Mouse (Mus musculus): ENCODE results near the gene Ctnnal1. TPM values are rescaled to one million over a fixed set of nuclear protein-coding genes. Genes with fewer than 3 reads are reported as not detected.

The Ctnnal1 gene
- polyA plus RNA-seq, 1 experiment from 2014 or later: 39.5 TPM

GRCm38 (mm10) chr4:56856371-56856949 lies 8.5 kb downstream of the Ctnnal1 start:
- Histone ChIP-seq H3K4me3 (replicated peaks) (no peak overlapping the region), H3K4me1 (0 out of 2 replicates have a peak, but pooled peaks cover 3% of the 10 kb centered on the region), H3K9ac (no peak overlapping the region), H3K4me2 (no peak overlapping the region), H3K9me3 (replicated peaks) (no peaks in the 10 kb centered on the region), H3K27ac (no peak overlapping the region), H3K36me3 (no peaks in the 10 kb centered on the region), H3K27me3 (no peaks in the 10 kb centered on the region)
- ATAC-seq (replicated peaks; ENCODE audit: low FRiP score): no peak
- 82% methylated on average over 8 of the region's 8 CpGs for WGBS

- no peak overlapping the region for H3K27ac ChIP-seq
- no peaks in the 10 kb centered on the region for H3K36me3 ChIP-seq
- WGBS: 94% methylated on average over 5 of the region's 5 CpGs
- H3K27me3 ChIP-seq: no peaks in the 10 kb centered on the region
- peaks cover 4% of the 10 kb centered on the region; the same call in 1 of the 2 replicates for H3K4me1 ChIP-seq
- H3K4me2 ChIP-seq: no peak overlapping the region
- no peak for ATAC-seq (replicated peaks; ENCODE audit: low FRiP score)
- H3K9me3 ChIP-seq (replicated peaks): no peaks in the 10 kb centered on the region
- H3K9ac ChIP-seq: no peak overlapping the region
- no peak overlapping the region for H3K4me3 ChIP-seq (replicated peaks)
Measured at GRCm38 (mm10) chr4:56855935-56856334, 9.1 kb downstream of the Ctnnal1 start.

- ATAC-seq (replicated peaks; ENCODE audit: low FRiP score): peak; percentile 56; the same call in 1 of the 2 replicates
- H3K36me3 ChIP-seq: peaks cover 7% of the 10 kb centered on the region
- no peak overlapping the region for H3K4me3 ChIP-seq (replicated peaks)
- 0 out of 2 replicates have a peak overlapping the region, but pooled peaks have one; percentile 13 for H3K27ac ChIP-seq
- H3K4me1 ChIP-seq: peaks cover 7% of the 10 kb centered on the region
- 29% methylated on average over 6 of the region's 6 CpGs for WGBS
- H3K27me3 ChIP-seq: no peaks in the 10 kb centered on the region
- no peak overlapping the region for H3K4me2 ChIP-seq
- no peak overlapping the region for H3K9ac ChIP-seq
- no peaks in the 10 kb centered on the region for H3K9me3 ChIP-seq (replicated peaks)
Measured at GRCm38 (mm10) chr4:56850724-56851123, 14.3 kb downstream of the Ctnnal1 start.

- no peak overlapping the region for H3K9ac ChIP-seq
- no peak overlapping the region for H3K4me2 ChIP-seq
- peaks cover 29% of the 10 kb centered on the region for H3K36me3 ChIP-seq
- H3K27ac ChIP-seq: no peak overlapping the region
- H3K4me1 ChIP-seq: peaks cover 7% of the 10 kb centered on the region
- no peak for ATAC-seq (replicated peaks; ENCODE audit: low FRiP score)
- H3K4me3 ChIP-seq (replicated peaks): no peak overlapping the region
- WGBS: 79% methylated on average over 6 of the region's 6 CpGs
- peaks cover 7% of the 10 kb centered on the region; the same call in 1 of the 2 replicates for H3K9me3 ChIP-seq (replicated peaks)
- no peaks in the 10 kb centered on the region for H3K27me3 ChIP-seq
Measured at GRCm38 (mm10) chr4:56848044-56848443, 16.9 kb downstream of the Ctnnal1 start.

- Histone ChIP-seq H3K36me3 (peaks cover 29% of the 10 kb centered on the region), H3K4me1 (peaks cover 13% of the 10 kb centered on the region), H3K27me3 (no peaks in the 10 kb centered on the region), H3K9ac (no peak overlapping the region), H3K4me3 (replicated peaks) (no peak overlapping the region), H3K9me3 (replicated peaks) (peaks cover 7% of the 10 kb centered on the region; the same call in 1 of the 2 replicates), H3K4me2 (no peak overlapping the region), H3K27ac (no peak overlapping the region)
- 87% methylated on average over 3 of the region's 3 CpGs for WGBS
- ATAC-seq (replicated peaks; ENCODE audit: low FRiP score): no peak
Measured at GRCm38 (mm10) chr4:56847400-56847799, 17.6 kb downstream of the Ctnnal1 start.

- no peaks in the 10 kb centered on the region for H3K27me3 ChIP-seq
- no peak overlapping the region for H3K4me3 ChIP-seq (replicated peaks)
- 63% methylated on average over 12 of the region's 12 CpGs for WGBS
- H3K9me3 ChIP-seq (replicated peaks): peaks cover 7% of the 10 kb centered on the region; the same call in 1 of the 2 replicates
- no peak overlapping the region for H3K9ac ChIP-seq
- H3K36me3 ChIP-seq: peaks cover 30% of the 10 kb centered on the region
- H3K4me1 ChIP-seq: peaks cover 12% of the 10 kb centered on the region
- no peak overlapping the region for H3K4me2 ChIP-seq
- no peak for ATAC-seq (replicated peaks; ENCODE audit: low FRiP score)
- no peak overlapping the region for H3K27ac ChIP-seq
Measured at GRCm38 (mm10) chr4:56845896-56846533, 19.0 kb downstream of the Ctnnal1 start.

- Histone ChIP-seq H3K36me3 (peaks cover 40% of the 10 kb centered on the region), H3K27ac (no peak overlapping the region), H3K9me3 (replicated peaks) (peaks cover 7% of the 10 kb centered on the region; the same call in 1 of the 2 replicates), H3K4me3 (replicated peaks) (no peak overlapping the region), H3K27me3 (no peaks in the 10 kb centered on the region), H3K4me1 (peaks cover 6% of the 10 kb centered on the region; the same call in 1 of the 2 replicates), H3K4me2 (no peak overlapping the region), H3K9ac (no peak overlapping the region)
- WGBS: 88% methylated on average over 4 of the region's 4 CpGs
- ATAC-seq (replicated peaks; ENCODE audit: low FRiP score): no peak
Measured at GRCm38 (mm10) chr4:56844911-56845310, 20.1 kb downstream of the Ctnnal1 start.

- peaks cover 7% of the 10 kb centered on the region; the same call in 1 of the 2 replicates for H3K9me3 ChIP-seq (replicated peaks)
- WGBS: 89% methylated on average over 2 of the region's 2 CpGs
Measured at GRCm38 (mm10) chr4:56843963-56844362, 21.0 kb downstream of the Ctnnal1 start.

GRCm38 (mm10) chr4:56842501-56842900 lies 22.5 kb downstream of the Ctnnal1 start:
- H3K36me3 ChIP-seq: peaks cover 48% of the 10 kb centered on the region
- H3K4me1 ChIP-seq: peaks cover 6% of the 10 kb centered on the region; the same call in 1 of the 2 replicates
- H3K9me3 ChIP-seq (replicated peaks): peaks cover 7% of the 10 kb centered on the region; the same call in 1 of the 2 replicates
- H3K4me2 ChIP-seq: no peak overlapping the region
- 68% methylated on average over 7 of the region's 7 CpGs for WGBS
- H3K9ac ChIP-seq: no peak overlapping the region
- H3K27ac ChIP-seq: no peak overlapping the region
- H3K27me3 ChIP-seq: no peaks in the 10 kb centered on the region
- no peak overlapping the region for H3K4me3 ChIP-seq (replicated peaks)
- ATAC-seq (replicated peaks; ENCODE audit: low FRiP score): no peak

More at GRCm38 (mm10) chr4:56843963-56844362, 21.0 kb downstream of the Ctnnal1 start:
- Histone ChIP-seq H3K27ac (no peak overlapping the region), H3K4me2 (no peak overlapping the region), H3K9ac (no peak overlapping the region), H3K36me3 (peaks cover 40% of the 10 kb centered on the region), H3K4me3 (replicated peaks) (no peak overlapping the region), H3K27me3 (no peaks in the 10 kb centered on the region), H3K4me1 (peaks cover 6% of the 10 kb centered on the region; the same call in 1 of the 2 replicates)
- no peak for ATAC-seq (replicated peaks; ENCODE audit: low FRiP score)

GRCm38 (mm10) chr4:56840297-56840696 lies 24.7 kb downstream of the Ctnnal1 start:
- Histone ChIP-seq H3K36me3 (peaks cover 50% of the 10 kb centered on the region), H3K4me2 (no peak overlapping the region), H3K9me3 (replicated peaks) (peaks cover 7% of the 10 kb centered on the region; the same call in 1 of the 2 replicates), H3K4me3 (replicated peaks) (no peak overlapping the region), H3K27me3 (no peaks in the 10 kb centered on the region), H3K27ac (no peak overlapping the region), H3K4me1 (peaks cover 6% of the 10 kb centered on the region; the same call in 1 of the 2 replicates), H3K9ac (no peak overlapping the region)
- ATAC-seq (replicated peaks; ENCODE audit: low FRiP score): no peak
- 78% methylated on average over 3 of the region's 3 CpGs for WGBS

GRCm38 (mm10) chr4:56837661-56838060 lies 27.3 kb downstream of the Ctnnal1 start:
- Histone ChIP-seq H3K4me3 (replicated peaks) (no peak overlapping the region), H3K4me1 (peaks cover 4% of the 10 kb centered on the region; the same call in 1 of the 2 replicates), H3K4me2 (no peak overlapping the region), H3K9ac (no peak overlapping the region), H3K27me3 (no peaks in the 10 kb centered on the region), H3K36me3 (peaks cover 49% of the 10 kb centered on the region), H3K27ac (no peak overlapping the region), H3K9me3 (replicated peaks) (no peaks in the 10 kb centered on the region)
- 59% methylated on average over 6 of the region's 6 CpGs for WGBS
- no peak for ATAC-seq (replicated peaks; ENCODE audit: low FRiP score)

GRCm38 (mm10) chr4:56831998-56832397 lies 33.0 kb downstream of the Ctnnal1 start:
- Histone ChIP-seq H3K9me3 (replicated peaks) (no peaks in the 10 kb centered on the region), H3K4me2 (no peak overlapping the region), H3K27me3 (no peaks in the 10 kb centered on the region), H3K4me1 (peaks cover 32% of the 10 kb centered on the region), H3K9ac (no peak overlapping the region), H3K4me3 (replicated peaks) (no peak overlapping the region), H3K36me3 (peaks cover 48% of the 10 kb centered on the region), H3K27ac (0 out of 2 replicates have a peak overlapping the region, but pooled peaks have one; percentile 41)
- 48% methylated on average over 7 of the region's 7 CpGs for WGBS
- ATAC-seq (replicated peaks; ENCODE audit: low FRiP score): no peak

Data from kidney, embryonic 15.5 days (tissue).